Mouse (Mus musculus): ENCODE results near the gene Rpl11. TPM values are rescaled to one million over a fixed set of nuclear protein-coding genes. Genes with fewer than 3 reads are reported as not detected.
"Not testable (repeated sequence)": the region's sequence is repeated elsewhere in the genome, so short reads cannot be mapped to it uniquely, and the experiment has no call there.

Rpl11 gene
- polyA plus RNA-seq, 1 experiment, result 507 TPM

DNA sequence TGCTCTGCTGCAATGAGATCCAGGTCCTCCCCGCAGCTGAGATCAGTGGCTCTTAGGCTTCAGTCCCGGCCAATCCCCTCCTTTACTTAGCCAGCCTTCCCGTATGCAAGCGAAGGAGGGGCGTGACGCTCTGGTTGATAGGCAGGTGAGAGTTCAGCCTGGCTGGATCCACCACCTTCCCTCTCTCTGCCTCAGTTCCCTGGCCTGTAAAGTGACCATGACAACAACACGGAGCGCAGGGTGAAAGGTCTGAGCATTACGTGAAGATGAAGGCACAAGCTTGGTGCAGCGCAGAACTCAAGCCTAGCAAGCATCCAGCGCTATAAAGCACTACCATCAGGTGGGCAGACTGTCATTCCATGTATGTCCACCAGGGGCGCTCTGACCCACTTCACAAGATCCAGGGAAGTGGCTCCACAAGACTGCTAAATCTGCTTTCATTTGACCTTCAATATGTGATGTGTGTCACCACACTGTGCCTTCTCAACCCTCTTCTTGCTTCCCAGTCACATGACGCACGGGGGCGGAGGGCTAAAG, 18.0 kb upstream of the Rpl11 start:
- DNase-seq (ENCODE audit: extremely low spot score in 1 of 2, low spot score in 1 of 2), result peak in 1 of 2 experiments; percentile 87

DNA sequence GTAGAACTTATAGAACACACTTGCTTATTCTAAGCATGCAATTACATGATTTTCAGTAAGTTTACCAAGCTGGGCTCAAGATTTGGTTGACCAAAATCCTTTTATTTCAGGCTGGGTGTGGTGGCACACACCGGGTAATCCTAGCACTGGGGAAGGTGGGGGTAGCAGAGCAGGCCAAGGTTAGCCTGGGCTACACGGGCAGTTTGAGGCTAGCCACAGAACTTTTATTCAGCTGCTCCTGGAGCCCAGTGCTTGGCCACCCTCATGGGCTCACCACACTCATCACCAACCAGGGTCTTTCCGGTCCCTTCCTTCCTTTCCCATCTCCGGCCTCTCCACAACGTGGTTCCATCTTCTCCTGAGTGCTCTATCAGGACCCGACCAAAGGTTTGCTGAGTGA, 17.4 kb upstream of the Rpl11 start:
- no peak for DNase-seq (ENCODE audit: extremely low spot score in 1 of 2, low spot score in 1 of 2)

DNA sequence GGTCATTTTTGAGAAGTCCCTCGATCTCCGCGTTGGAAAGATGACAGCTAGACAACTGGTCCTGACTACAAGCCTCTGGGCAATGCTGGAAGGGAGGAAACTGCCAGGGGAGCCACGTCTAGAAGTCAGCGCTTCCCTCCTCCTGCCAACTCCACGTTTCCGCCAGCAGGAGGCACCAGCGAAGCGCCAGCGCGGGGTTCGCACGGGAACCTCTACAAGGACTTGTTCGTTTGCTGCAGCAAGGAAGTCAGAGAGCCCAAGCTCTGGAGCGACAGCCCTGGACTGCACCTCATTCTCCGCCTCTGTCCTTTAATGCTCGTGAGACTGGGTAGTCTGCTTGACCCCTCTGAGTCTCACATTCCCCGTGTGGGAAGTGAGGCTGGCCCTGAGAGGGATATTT, 16.7 kb upstream of the Rpl11 start:
- peak in 1 of 2 experiments; percentile 88 for DNase-seq (ENCODE audit: extremely low spot score in 1 of 2, low spot score in 1 of 2)

DNA sequence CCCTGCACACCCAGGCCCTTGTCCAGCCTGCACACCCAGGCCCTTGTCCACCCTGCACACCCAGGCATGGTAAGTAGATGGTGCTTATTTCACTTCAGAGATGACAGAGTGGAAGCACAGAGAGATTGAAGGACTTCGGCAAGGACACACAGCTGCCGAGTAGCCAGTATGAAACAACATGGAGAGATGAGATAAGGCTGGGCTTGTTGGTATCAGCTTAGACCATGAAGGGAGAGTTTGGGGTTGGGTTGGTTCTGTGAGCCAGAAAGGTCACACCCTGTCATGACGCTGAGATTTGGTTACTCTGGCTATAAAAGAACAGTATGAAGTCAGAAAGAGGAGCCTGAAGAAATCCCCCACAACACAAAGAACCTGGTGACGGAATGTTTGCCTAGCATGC, 16.1 kb upstream of the Rpl11 start:
- DNase-seq (ENCODE audit: extremely low spot score in 1 of 2, low spot score in 1 of 2), result no peak

DNA sequence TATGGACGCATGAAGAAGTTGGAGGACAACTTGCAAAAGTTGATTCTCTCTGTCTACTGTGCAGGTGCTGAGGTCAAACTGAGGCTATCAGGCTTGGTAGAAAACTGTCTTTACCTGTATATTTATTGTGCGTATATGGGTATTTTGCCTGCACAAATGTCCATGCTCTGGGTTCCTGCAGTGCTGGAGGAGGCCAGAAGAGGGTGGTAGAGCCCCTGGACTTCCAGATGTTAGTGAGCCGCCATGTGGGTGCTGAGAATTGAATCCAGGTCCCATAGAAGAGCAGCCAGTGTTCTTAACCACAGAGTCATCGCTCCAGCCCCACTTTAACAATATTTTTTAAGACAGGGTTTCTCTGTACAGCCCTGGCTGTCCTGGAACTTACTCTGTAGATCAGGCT, 9.9 kb upstream of the Rpl11 start:
- DNase-seq (ENCODE audit: extremely low spot score in 1 of 2, low spot score in 1 of 2), result no peak

DNA sequence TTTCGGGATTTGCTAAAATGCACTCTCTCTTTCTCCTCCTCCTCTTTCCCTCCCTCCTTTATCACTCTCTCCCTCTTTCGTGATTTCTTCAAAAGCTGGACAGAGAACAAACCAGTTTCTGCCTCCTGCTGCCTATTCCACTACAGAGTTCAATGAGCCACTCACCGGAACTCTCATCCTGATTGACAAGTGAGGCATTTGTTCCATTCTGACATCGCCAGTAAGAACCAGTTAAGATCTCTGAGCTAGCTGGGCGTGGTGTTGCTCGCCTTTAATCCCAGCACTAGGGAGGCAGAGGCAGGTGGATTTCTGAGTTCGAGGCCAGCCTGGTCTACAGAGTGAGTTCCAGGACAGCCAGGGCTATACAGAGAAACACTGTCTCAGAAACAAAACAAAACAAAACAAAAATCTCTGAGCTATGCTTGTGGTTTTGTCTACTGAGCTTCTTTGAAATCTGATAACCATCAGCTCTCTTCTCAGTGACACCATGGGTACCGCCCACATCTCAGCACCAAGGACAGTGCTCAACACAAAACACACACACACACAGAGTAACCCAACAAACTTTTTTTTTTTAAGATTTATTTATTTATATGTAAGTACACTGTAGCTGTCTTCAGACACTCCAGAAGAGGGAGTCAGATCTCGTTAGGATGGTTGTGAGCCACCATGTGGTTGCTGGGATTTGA, 6.7 kb upstream of the Rpl11 start:
- not testable (repeated sequence) for DNase-seq (ENCODE audit: extremely low spot score in 1 of 2, low spot score in 1 of 2)

DNA sequence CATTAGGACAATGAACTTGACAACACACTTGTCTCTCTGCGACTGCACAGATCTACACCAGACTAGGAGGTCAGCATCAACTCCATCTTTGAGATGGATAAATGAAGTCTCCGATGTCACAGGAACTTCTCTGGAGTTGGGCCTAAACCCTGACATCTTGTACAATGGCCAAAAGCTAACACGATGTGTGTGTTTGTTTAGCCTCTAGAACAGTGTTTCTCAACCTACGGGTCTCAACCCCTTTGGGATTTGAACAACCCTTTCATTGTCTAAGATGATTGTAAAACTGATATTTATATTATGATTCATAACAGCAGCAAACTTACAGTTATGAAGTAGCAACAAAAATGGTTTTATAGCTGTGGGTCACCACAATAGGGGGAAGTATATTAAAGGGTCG, 4.7 kb upstream of the Rpl11 start:
- DNase-seq (ENCODE audit: extremely low spot score in 1 of 2, low spot score in 1 of 2), result no peak

DNA sequence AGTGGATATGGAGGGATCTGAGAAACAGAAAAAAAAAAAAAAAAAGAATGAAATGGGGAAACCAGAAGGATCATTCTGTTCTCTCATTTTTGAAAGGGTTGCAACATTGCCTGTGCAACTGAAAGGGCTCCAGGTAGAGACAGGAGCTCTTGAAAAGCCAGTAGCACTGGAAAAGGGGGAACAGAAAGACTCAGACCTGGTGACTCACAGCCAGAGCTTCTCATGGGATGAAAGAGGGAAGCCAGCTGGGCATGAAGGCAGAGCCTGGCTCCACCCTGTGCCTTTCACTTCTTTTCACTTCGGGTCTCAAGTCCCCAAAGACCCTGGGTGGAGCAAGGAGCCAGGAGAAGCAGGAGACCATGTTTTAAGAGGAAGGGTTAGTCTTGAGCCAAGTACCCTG, 2.8 kb upstream of the Rpl11 start:
- DNase-seq (ENCODE audit: extremely low spot score in 1 of 2, low spot score in 1 of 2), result no peak

DNA sequence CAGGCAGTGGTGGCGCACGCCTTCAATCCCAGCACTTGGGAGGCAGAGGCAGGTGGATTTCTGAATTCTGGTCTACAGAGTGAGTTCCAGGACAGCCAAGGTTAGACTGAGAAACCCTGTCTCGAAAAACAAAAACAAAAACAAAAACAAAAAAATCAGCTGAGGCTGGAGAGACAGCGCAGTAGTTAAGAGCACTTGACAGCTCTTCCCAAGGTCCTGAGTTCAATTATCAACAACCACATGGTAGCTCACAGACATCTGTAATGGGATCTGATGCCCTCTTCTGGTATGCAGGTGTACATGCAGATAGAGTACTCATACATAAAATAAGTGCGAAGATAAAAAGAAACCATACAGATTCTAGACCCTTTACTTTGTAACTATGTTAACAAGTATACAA, 615 bp upstream of the Rpl11 start:
- no peak for DNase-seq (ENCODE audit: extremely low spot score in 1 of 2, low spot score in 1 of 2)

DNA sequence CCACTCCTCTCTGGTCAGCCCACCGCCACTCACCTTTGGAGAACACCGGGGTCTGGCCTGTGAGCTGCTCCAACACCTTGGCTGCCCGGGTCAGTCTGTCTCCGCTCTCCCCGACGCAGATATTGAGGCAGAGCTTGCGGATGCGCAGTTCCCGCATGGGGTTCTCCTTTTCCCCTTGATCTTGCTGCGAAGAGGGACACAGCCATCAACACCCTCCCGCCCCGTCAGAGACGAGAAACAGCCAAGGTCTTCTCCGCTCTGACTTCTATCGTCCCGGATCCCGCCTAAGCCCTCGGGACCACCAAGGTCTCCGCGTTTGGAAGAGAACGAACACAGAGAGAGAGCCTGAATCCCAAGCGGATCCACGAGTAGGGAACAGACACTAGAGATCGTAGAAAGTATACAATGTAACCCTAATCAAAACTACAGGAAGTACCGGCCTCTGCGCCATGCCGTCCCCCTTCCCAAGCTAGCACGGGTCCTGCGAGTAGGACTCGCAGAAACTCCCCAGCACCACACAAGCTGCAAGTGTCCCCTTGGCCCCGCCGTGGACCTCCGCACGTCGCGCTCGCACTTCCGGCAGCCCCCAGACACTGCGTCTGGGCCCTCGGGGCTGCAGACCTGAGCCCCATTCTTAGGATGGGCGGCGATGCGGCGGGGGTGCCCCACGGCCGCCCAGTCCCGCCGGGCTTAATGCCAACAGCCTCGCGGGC, 538 bp downstream of the Rpl11 start:
- peak in 1 of 2 experiments; percentile 21 for DNase-seq (ENCODE audit: extremely low spot score in 1 of 2, low spot score in 1 of 2)

DNA sequence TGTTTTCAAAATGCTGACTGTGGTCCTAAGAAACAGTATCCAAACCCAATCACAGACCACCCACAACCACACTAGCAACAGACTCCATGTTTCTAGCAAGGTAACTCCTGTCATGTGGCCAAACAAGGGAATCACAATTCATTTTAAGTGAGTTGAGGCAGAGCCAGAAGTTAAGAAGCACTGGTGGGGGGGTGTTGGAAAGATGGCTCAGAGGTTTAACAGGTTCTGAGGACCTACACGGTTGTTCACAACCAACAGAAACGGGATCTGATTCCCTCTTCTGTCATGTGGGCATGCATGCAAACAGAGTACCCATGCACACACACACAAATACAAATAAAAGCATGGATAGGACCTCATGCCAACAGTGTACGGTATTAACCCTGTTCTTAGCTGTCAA, 1.2 kb downstream of the Rpl11 start:
- no peak for DNase-seq (ENCODE audit: extremely low spot score in 1 of 2, low spot score in 1 of 2)

DNA sequence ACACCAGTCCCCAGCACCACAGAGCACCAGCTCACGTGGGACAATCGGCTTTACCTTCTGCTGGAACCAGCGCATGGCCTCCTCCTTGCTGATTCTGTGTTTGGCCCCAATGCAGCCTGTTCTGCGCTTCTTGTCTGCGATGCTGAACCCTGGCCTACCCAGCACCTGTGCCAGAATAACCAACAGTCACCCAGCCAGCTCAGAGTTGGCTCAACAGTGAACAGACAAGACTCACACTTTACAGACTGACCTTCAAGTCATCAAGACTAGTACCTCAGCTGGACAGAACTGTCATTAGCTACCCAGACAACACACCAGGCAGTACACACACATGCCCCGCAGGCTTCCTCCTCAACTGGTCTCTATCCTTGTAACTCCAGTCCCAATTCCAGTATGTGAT, 3.0 kb downstream of the Rpl11 start:
- DNase-seq (ENCODE audit: extremely low spot score in 1 of 2, low spot score in 1 of 2), result no peak

DNA sequence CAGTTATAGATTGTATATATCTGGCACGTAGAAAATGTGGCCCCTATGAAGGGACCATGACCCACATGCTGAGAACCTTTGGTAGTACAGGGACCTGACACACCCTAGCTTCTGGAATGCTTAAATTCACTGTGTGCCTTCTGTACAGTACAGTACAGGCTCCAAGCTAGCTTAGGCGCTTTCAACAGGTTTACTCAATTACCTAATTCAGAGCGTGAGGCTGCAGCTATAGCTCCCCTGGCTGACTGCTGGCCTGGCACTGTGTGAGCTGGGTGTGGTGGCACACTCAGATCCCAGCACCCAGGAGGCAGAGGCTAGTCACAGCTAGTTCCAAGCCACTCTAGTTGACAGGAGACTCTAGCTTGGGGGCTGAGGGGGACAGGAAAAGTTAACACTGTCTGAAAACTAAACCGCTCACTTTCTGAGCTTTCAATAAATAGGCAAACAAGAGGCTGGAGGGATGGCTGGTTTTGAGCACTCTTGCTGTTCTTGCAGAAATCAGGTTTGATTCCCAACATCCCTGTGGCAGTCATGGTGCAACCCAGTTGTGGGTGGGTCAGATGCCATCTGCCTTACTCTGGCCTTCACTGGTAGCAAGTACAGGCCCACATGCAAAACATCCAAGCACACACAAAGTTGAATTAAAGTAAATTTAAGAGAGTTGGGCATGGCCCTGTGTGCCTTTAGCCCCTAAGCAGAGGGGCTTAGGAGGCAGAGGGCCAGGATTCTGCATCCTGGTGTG, 4.8 kb downstream of the Rpl11 start:
- DNase-seq (ENCODE audit: extremely low spot score in 1 of 2, low spot score in 1 of 2), result no peak

DNA sequence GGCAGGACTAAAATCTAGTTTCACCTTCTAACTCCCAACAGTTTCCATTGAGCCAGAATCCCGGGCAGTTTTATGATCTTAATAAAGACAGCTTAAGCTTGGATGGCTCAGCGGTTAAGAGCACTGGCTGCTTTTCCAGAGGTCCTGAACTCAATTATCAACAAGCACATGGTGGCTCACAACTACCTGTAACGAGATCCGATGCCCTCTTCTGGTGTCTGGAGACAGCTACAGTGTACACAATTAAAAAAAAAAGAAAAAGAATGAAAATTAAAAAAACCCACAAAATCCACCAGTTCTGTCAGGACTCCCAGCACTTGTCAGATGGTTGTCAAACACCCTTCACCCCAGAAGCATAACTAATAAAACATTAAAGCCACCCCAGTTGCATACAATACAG, 5.6 kb downstream of the Rpl11 start:
- no peak for DNase-seq (ENCODE audit: extremely low spot score in 1 of 2, low spot score in 1 of 2)

DNA sequence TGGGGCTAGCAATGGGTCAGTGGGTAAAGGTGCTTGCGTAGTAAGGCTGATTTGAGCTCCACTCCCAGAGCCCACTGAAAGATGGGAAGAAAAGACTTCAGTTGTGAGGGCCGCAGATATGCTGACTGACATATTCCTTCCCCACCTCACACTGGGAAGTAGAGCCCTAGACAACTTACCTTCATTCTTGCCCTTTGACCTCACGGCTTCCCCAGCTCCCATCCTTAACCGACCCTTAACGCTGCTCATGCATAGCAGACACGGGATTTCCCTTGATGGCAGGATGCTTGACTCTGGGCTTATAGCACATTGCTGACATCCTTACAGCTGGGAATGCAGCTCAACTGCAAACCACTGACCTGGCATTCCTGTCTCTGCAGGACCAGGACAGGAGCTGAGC, 6.3 kb downstream of the Rpl11 start:
- DNase-seq (ENCODE audit: extremely low spot score in 1 of 2, low spot score in 1 of 2), result no peak

DNA sequence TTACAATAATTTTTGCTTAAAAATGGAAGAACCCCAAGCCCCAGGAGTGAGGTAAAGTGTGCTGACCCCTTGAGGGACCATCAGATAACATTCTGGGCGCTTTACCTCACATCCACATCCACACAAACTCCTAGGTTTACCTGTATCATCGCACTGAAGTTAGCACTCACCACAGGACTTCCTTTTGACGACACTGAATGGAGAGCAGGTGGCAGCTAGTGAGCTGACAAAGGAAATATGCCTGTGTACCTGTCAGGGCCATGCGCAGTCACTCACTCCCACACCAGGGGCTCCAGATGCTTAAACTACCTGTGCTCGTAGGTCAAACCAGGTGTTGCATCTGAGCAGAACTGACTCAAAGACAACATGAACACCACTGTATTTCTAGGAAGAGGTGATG, 8.1 kb downstream of the Rpl11 start:
- DNase-seq (ENCODE audit: extremely low spot score in 1 of 2, low spot score in 1 of 2), result no peak

DNA sequence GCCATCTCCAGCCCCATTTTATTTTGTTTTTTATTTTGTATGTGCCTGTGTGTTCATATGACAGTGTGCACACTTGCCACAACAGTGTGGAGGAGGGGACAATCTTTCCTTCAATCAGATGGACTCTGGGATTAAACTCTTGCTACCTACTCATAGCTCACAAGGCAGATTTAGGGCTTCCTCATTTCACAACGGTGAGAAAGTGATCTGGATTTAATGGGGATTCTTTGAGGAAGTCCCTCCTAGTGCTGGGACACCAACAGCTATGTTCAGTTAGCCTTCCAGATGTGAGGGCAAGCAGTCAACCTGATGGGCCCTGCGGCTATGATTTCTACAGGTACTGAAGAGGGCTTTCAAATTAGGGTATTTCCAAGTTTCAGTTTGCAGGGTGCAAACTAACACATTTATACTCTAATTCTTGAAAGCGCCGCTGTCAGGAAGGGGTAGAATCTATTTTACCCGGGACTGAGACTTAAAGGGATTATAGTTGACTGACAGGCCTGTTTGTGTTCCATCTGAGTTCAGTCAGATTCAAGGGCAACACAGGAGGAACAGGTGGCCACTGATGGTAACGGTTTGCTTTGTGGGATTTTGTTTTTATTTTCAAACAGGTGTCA, 9.3 kb downstream of the Rpl11 start:
- DNase-seq (ENCODE audit: extremely low spot score in 1 of 2, low spot score in 1 of 2), result no peak

DNA sequence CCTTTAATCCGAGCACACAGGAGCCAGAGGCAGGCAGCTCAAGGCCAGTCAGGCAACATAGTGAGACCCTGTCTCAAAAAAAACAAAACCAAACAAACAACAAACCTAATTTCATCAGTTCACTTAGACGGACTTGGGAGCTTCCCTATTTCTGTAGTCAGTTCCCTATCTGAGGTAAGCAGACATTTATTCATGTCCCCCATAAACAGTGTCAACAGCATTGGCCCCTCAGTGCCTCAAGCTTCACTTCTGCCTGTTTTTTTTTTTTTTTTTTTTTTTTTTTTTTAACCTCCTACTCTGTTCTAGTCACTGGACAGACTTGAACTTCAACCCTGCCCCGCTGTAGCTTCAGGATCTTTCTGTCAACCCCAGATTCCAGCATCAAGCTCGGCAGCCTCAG, 18.1 kb downstream of the Rpl11 start:
- no peak for DNase-seq (ENCODE audit: extremely low spot score in 1 of 2, low spot score in 1 of 2)

DNA sequence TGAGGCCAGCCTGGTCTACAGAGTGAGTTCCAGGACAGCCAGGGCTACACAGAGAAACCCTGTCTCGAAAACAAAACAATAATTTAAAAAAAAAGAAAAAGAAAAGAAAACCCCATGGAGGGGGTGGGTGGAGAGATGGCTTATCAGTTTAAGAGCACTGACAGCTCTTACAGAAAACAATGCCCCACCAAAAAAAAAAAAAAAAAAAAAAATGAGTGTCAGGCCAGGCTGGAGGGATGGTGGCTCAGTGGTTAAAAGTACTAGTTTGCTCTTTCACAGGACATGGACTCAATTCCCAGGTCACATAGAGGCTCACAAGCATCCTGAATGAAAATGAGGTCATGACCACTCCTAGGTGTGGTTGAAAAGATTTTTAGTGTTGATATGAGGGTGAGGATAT, 20.0 kb downstream of the Rpl11 start:
- DNase-seq (ENCODE audit: extremely low spot score in 1 of 2, low spot score in 1 of 2), result no peak

DNA sequence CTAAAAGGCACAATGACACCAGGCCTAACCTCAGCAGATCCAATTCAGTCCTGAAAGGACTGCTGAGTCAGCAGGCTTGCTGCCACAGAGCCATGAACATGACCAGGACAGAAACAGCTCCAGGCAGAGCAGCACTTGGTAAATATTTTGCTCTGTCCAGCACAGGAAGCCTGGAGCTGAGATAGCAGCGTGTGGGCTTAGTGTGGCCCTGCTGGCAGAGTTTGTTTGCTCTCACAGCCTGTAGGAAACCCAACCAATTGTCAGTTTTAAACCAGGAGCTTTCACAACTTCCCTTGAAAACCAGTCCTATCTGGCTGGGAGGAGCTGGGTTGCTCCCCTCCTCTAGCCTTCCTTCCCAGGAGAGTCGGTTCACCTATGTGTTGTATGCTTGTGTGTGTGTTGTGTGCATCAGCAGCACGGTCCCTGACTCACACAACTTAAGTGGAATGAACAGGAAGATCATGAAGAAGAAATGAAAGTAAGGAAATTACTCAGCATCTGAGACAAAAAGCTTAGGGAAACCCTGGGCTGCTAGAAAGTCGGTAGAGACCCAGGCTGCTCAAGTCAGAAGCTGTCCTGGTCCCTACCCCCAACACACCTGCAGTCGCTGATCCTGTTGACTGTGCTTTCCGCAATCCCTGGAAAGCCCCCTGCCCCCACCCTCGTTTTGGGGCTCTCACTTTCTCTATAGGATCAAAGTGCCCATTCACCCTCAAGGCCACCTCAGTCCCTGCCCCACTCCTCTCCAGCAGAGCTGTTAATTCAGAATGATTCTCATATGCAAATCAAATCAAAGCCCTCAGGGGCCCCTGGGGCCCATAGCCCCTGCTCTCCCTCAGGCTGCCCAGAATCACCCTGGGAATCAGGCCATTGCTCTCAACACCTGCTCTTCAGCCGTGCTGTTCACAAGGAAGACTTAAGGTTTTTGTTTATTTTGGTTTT, 22.0 kb downstream of the Rpl11 start:
- no peak for DNase-seq (ENCODE audit: extremely low spot score in 1 of 2, low spot score in 1 of 2)

Data from frontal cortex, adult 2 months (tissue).